Mouse (Mus musculus): ENCODE results near the gene Dynlt1f. TPM values are rescaled to one million over a fixed set of nuclear protein-coding genes. Genes with fewer than 3 reads are reported as not detected.
A peak's percentile ranks its signal among the peaks of the same experiment; 100 is the strongest.
"Not testable (repeated sequence)": the region's sequence is repeated elsewhere in the genome, so short reads cannot be mapped to it uniquely, and the experiment has no call there.

Dynlt1f gene
- 224 and 243 TPM in 2 replicates for polyA plus RNA-seq (2015; fragmentation: Nextera tagmentation; extraction: Ambion mirVana)

DNA sequence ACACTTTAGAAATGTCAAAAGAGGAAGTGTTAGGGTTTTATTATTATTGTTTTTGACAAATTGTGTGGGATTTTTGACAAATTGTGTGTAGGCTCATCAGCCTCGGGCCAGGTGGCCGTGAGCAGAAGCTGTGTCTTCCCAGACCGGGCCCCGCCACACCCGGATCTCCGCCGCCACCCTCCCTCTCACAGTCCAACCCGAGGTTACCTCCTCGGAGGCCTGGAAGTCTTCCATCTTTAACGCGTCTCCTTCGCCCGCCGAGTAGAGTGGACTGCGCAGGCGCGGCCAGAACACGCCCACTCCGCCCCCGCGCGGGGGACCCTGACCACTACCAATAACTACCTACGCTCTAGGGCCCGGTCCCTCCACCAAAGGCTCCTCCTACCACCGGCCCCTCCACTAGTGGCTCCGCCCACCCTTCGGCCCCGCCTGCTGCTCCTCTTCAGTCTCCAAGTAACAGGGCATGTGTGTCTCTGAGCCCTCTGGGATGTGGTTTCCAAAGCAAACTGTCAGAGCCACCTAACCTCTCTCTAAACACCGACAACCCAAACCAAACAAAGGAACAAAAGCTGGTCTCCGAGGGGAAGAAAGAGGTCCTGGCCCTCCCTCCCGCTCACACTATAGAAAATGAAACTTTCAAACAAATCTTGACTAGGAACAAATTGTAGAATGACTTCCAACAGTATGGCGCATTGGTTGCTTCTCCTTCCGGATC, at the start of gene Dynlt1f:
Gene Dynlt1f, minus strand, starts transcription at position 334 of the 715 bp plus-strand sequence.
- WGBS = 3% methylated on average over 18 of the region's 33 CpGs
- H3K9ac ChIP-seq (ENCODE audit: low read depth, low read length) = peak within 1 kb of the TSS; percentile 64
- not testable (repeated sequence) for H3K4me1 ChIP-seq (ENCODE audit: control insufficient read depth, insufficient read depth, low read length)

DNA sequence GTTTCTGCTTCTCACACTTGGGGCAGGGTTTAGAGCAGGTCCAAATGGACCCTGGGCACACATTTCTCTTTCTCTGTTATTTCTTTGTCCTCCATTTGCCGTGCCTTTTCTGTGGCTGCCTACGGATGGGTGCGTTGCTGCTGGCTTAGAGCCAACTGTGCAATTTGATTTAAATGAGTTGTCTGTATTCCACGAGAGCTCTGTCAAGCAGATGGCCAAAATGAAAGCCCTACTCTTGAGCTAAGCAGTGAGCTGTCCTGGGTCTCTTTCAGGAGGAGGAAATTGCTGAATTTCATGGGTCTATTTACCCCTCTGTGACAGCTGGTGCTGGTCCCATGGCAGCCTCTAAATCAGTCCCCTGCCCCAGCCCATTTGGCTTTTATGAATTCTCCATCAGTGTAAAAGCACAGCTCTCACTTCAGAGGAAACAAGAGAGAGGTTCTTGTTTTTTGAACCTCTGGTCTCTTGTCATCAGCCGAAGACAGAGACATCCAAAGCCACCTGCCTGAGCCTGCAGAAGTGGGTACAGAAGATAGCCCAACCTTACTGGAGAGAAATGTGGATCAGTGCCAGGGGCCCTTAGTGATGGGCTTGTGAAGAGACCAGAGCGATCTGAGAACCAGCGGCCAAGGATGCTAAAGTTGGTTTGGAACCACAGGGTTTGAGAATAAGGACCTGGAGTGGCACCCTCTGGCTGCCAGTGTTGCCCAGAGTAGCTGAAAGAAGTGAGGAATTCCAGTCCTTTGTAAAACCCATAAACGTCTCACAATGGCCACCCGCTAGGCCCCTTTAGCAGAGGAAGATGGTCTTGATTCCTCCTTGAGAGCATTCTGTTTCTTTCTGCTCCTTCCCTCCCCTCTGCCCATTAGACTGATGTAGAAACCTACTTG, 47.9 kb upstream of the Dynlt1f start:
- peak; percentile 81 for ATAC-seq
- H3K4me2 ChIP-seq (ENCODE audit: low read length) = not testable (repeated sequence)

More for the DNA sequence above, at the start of gene Dynlt1f:
- H3K9me3 ChIP-seq (replicated peaks; ENCODE audit: control insufficient read depth, low read length, poor library complexity, severe bottlenecking); H3K36me3 ChIP-seq (ENCODE audit: control insufficient read depth, insufficient read depth, low read length); H3K27me3 ChIP-seq (ENCODE audit: control insufficient read depth, insufficient read depth, low read depth, low read length): not testable (repeated sequence)
- Histone ChIP-seq H3K4me2 (ENCODE audit: low read length) (peak within 1 kb of the TSS; percentile 39), H3K4me3 (ENCODE audit: low read depth, low read length) (peak within 1 kb of the TSS; percentile 42), H3K27ac (ENCODE audit: low read length) (peak within 1 kb of the TSS; percentile 90)
- peak; percentile 94 for ATAC-seq

DNA sequence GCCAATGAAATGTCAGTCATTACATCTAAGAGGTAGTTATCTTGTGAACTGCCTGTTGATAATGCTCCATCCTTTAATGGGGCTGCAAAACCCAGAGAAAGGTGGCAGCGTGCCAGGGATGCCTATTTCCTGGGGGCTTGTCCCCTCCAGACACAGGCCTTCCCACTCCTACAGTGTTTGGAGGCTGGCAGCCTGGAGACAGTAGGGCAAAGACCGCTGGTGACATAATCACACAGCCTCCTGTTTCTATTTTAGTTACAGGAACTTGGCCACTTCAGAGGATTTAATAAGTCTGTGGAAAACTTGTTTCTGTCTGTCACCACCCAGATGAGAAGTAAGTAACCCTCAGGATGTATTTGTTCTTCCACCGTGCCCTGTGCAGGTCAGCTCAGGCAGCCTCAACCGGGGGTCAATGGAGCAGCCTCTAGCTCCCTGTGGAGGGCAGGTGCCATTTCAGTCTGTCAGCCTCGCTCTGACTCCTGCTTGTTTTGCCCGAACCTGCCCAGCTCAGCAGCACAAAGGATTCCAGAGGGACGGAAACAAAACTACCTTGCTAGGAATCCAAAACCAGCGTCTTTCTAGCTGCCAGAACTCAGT, 47.0 kb upstream of the Dynlt1f start:
- H3K36me3 ChIP-seq (ENCODE audit: control insufficient read depth, insufficient read depth, low read length); ATAC-seq; H3K4me2 ChIP-seq (ENCODE audit: low read length); H3K9me3 ChIP-seq (replicated peaks; ENCODE audit: control insufficient read depth, low read length, poor library complexity, severe bottlenecking); H3K27ac ChIP-seq (ENCODE audit: low read length); H3K9ac ChIP-seq (ENCODE audit: low read depth, low read length); H3K4me1 ChIP-seq (ENCODE audit: control insufficient read depth, insufficient read depth, low read length); H3K4me3 ChIP-seq (ENCODE audit: low read depth, low read length); H3K27me3 ChIP-seq (ENCODE audit: control insufficient read depth, insufficient read depth, low read depth, low read length): not testable (repeated sequence)
- WGBS = 57% methylated on average over 1 of the region's 8 CpGs

More for the DNA sequence above, 47.9 kb upstream of the Dynlt1f start:
- not testable (repeated sequence) for H3K9me3 ChIP-seq (replicated peaks; ENCODE audit: control insufficient read depth, low read length, poor library complexity, severe bottlenecking); H3K36me3 ChIP-seq (ENCODE audit: control insufficient read depth, insufficient read depth, low read length); H3K9ac ChIP-seq (ENCODE audit: low read depth, low read length); H3K4me3 ChIP-seq (ENCODE audit: low read depth, low read length); H3K27ac ChIP-seq (ENCODE audit: low read length); H3K27me3 ChIP-seq (ENCODE audit: control insufficient read depth, insufficient read depth, low read depth, low read length); H3K4me1 ChIP-seq (ENCODE audit: control insufficient read depth, insufficient read depth, low read length)
- 27% methylated on average over 6 of the region's 9 CpGs for WGBS

DNA sequence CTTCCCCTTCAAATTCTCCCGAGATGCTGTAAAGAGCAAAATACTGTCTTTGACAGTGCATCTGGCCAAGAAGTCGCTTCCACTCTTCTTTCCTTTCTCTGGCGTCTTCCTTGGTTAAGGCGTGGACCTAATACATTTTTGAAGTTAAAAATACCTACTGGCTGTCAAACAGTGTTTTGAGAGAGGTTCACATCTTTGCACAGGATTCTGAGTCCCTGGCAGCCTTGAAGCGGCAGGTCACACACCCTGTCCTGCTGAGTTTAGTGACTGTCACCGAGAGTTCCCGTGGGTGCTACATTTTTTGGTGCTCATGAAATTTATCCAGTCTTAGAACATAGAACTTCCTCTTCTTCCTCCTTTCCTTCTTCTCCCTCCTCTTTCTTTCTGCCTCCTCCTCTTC, 44.4 kb upstream of the Dynlt1f start:
- not testable (repeated sequence) for H3K36me3 ChIP-seq (ENCODE audit: control insufficient read depth, insufficient read depth, low read length); H3K4me1 ChIP-seq (ENCODE audit: control insufficient read depth, insufficient read depth, low read length); H3K4me2 ChIP-seq (ENCODE audit: low read length); H3K4me3 ChIP-seq (ENCODE audit: low read depth, low read length); H3K9me3 ChIP-seq (replicated peaks; ENCODE audit: control insufficient read depth, low read length, poor library complexity, severe bottlenecking); H3K27me3 ChIP-seq (ENCODE audit: control insufficient read depth, insufficient read depth, low read depth, low read length); ATAC-seq; H3K9ac ChIP-seq (ENCODE audit: low read depth, low read length); H3K27ac ChIP-seq (ENCODE audit: low read length)
- 74% methylated on average over 3 of the region's 7 CpGs for WGBS

DNA sequence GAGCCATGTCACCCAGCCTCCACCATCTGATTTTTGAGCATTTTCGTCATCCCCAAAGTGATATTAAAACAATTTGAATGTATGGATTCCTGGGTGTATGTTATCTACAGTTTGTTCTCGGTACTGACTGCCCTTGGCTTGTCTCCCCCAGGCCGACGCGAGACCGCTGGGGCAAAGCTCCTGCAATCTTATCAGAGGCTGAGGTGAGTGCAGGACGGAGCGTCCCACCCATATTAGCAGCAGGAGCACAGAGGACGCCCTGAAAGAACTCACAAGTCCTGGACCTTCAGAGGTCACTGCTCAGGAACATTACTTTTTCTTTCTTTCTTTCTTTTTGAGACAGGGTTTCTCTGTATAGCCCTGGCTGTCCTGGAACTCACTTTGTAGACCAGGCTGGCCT, 43.8 kb upstream of the Dynlt1f start:
- ATAC-seq; H3K27ac ChIP-seq (ENCODE audit: low read length); H3K9me3 ChIP-seq (replicated peaks; ENCODE audit: control insufficient read depth, low read length, poor library complexity, severe bottlenecking); H3K4me1 ChIP-seq (ENCODE audit: control insufficient read depth, insufficient read depth, low read length); H3K9ac ChIP-seq (ENCODE audit: low read depth, low read length); H3K4me3 ChIP-seq (ENCODE audit: low read depth, low read length); H3K27me3 ChIP-seq (ENCODE audit: control insufficient read depth, insufficient read depth, low read depth, low read length); H3K36me3 ChIP-seq (ENCODE audit: control insufficient read depth, insufficient read depth, low read length); H3K4me2 ChIP-seq (ENCODE audit: low read length): not testable (repeated sequence)
- 93% methylated on average over 8 of the region's 9 CpGs for WGBS

DNA sequence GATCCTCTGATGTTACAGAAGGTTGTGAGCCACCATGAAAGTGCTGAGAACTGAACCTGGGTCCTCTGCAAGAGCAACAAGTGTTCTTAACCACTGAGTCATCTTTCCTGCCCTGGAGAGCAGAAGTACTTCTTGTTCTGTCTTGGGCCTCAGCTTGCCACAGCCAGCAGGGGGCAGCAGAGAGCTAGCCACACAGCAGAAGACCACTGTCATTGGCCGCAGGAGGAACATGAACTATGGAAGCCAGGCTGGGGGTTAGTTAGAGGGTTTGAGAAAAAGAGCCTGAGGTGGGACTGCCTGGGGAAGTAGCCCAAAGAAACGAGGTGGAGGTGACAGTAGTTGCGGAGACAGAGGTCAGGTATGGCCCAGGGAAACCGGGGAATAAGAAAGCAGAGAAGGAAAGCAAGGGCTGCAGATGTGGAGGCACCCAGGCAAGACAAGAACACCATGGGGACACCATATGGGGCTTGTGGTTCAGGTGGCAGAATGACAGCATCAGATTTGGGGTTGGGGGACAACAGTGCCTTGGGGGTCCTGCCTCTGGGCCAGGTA, 41.6 kb upstream of the Dynlt1f start:
- not testable (repeated sequence) for H3K27ac ChIP-seq (ENCODE audit: low read length); H3K36me3 ChIP-seq (ENCODE audit: control insufficient read depth, insufficient read depth, low read length); H3K27me3 ChIP-seq (ENCODE audit: control insufficient read depth, insufficient read depth, low read depth, low read length); H3K4me2 ChIP-seq (ENCODE audit: low read length); H3K4me1 ChIP-seq (ENCODE audit: control insufficient read depth, insufficient read depth, low read length); H3K9me3 ChIP-seq (replicated peaks; ENCODE audit: control insufficient read depth, low read length, poor library complexity, severe bottlenecking); H3K9ac ChIP-seq (ENCODE audit: low read depth, low read length); H3K4me3 ChIP-seq (ENCODE audit: low read depth, low read length)
- 58% methylated on average over 2 of the region's 4 CpGs for WGBS
- ATAC-seq = peak; percentile 53; the same call in 1 of the 2 replicates

DNA sequence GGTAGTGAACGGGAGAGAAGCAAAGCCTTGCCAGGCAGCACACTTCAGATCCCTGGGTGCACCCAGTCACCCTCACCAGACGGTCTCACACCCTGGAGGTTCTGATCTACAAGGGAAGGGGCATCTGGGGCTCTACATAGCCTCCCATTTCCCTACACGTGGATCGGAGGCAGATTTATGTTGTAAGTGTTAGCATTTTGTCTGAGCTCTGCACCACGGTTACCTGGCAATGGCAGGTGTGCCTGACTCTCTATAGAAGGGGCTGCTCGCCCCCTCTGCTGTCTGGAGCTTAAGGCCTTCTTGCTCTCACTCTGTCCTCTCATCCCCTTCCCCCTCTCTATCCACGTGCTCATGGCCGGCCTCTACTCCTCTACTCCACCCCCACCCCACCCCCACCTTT, 40.8 kb upstream of the Dynlt1f start:
- not testable (repeated sequence) for H3K9me3 ChIP-seq (replicated peaks; ENCODE audit: control insufficient read depth, low read length, poor library complexity, severe bottlenecking)

DNA sequence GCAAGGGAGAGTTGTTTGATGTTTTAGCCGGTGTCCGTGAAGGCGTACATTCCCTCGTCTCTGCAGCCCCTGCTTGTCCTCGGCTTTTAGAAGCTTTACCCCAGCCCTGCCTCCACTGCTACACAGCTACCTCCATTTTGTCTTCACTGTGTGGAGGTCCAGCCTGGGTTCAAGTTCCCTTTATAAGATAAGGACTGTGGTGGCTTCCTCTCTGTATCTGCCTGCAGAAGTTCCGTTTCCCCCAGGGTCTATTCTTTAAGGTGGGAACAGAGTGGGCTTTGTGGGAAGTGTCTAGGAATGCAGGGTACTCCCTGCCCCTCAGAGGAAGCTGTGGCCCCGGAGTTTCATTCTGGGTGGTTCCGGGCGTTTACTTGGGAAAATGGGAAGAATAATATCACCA, 40.0 kb upstream of the Dynlt1f start:
- 72% methylated on average over 9 of the region's 9 CpGs for WGBS
- ATAC-seq; H3K4me3 ChIP-seq (ENCODE audit: low read depth, low read length); H3K4me2 ChIP-seq (ENCODE audit: low read length); H3K36me3 ChIP-seq (ENCODE audit: control insufficient read depth, insufficient read depth, low read length); H3K9ac ChIP-seq (ENCODE audit: low read depth, low read length); H3K9me3 ChIP-seq (replicated peaks; ENCODE audit: control insufficient read depth, low read length, poor library complexity, severe bottlenecking); H3K27me3 ChIP-seq (ENCODE audit: control insufficient read depth, insufficient read depth, low read depth, low read length); H3K4me1 ChIP-seq (ENCODE audit: control insufficient read depth, insufficient read depth, low read length); H3K27ac ChIP-seq (ENCODE audit: low read length): not testable (repeated sequence)

More for the DNA sequence above, 40.8 kb upstream of the Dynlt1f start:
- ATAC-seq; H3K36me3 ChIP-seq (ENCODE audit: control insufficient read depth, insufficient read depth, low read length); H3K4me2 ChIP-seq (ENCODE audit: low read length); H3K4me3 ChIP-seq (ENCODE audit: low read depth, low read length); H3K27me3 ChIP-seq (ENCODE audit: control insufficient read depth, insufficient read depth, low read depth, low read length); H3K9ac ChIP-seq (ENCODE audit: low read depth, low read length); H3K4me1 ChIP-seq (ENCODE audit: control insufficient read depth, insufficient read depth, low read length); H3K27ac ChIP-seq (ENCODE audit: low read length): not testable (repeated sequence)
- 55% methylated on average over 7 of the region's 8 CpGs for WGBS

Data from midbrain, embryonic 16.5 days (tissue).